Mouse (Mus musculus) midbrain, postnatal 0 days (tissue): ENCODE measurements around the gene Smtnl2. TPM values are rescaled to one million over a fixed set of nuclear protein-coding genes. Genes with fewer than 3 reads are reported as not detected.

Experiments used
- ATAC-seq: fragments of 200-750 bp; cut with Nextera tagmentation; 2 replicates; pipeline ENCODE4 v1.8.0; 2017; ENCODE audit warnings: moderate number of reproducible peaks, mild to moderate bottlenecking, moderate TSS enrichment, moderate library complexity; ENCODE audit not compliant: low FRiP score
- DNase-seq: peaks from one replicate; pipeline ENCODE4 v3.0.0-alpha.2; 2015; ENCODE audit warnings: low spot score
- H3K27ac ChIP-seq: fragments of 300-500 bp; sonication (generic); 2 replicates; pipeline ENCODE4 v1.5.1; 2014; ENCODE audit warnings: low read depth, mild to moderate bottlenecking, low read length, mixed read lengths
- H3K27me3 ChIP-seq: fragments of 300-500 bp; sonication (generic); 2 replicates; pipeline ENCODE4 v1.6.1; 2014; ENCODE audit warnings: low read length, control low read depth, mixed read lengths; ENCODE audit not compliant: insufficient read depth
- H3K36me3 ChIP-seq: fragments of 300-500 bp; sonication (generic); 2 replicates; pipeline ENCODE4 v1.6.1; 2014; ENCODE audit warnings: low read length, control low read depth, mixed read lengths; ENCODE audit not compliant: insufficient read depth
- H3K4me1 ChIP-seq: fragments of 300-500 bp; sonication (generic); 2 replicates; pipeline ENCODE4 v1.6.1; 2014; ENCODE audit warnings: mild to moderate bottlenecking, control low read depth, antibody characterized with exemption, low read length, mixed read lengths; ENCODE audit not compliant: insufficient read depth
- H3K4me2 ChIP-seq: fragments of 300-500 bp; sonication (generic); 2 replicates; pipeline ENCODE4 v1.6.1; 2014; ENCODE audit warnings: low read depth, mild to moderate bottlenecking, low read length, mixed read lengths; ENCODE audit not compliant: poor library complexity, severe bottlenecking
- H3K4me3 ChIP-seq: fragments of 300-500 bp; sonication (generic); 2 replicates; pipeline ENCODE4 v1.5.1; 2014; ENCODE audit warnings: low read depth, mild to moderate bottlenecking, low read length, moderate library complexity
- H3K9ac ChIP-seq: fragments of 300-500 bp; sonication (generic); replicated peaks from 2 replicates; pipeline ENCODE4 v1.6.1; 2014; ENCODE audit warnings: mild to moderate bottlenecking, low read length, moderate library complexity, mixed read lengths; ENCODE audit not compliant: poor library complexity, severe bottlenecking
- H3K9me3 ChIP-seq: fragments of 300-500 bp; sonication (generic); 2 replicates; pipeline ENCODE4 v1.6.1; 2016; ENCODE audit warnings: low read length, control low read depth
- CTCF ChIP-seq: IDR thresholded peaks from 2 replicates; pipeline ENCODE4 v1.5.1; 2016; ENCODE audit warnings: antibody characterized with exemption, mild to moderate bottlenecking
- WGBS: fragments of 180-500 bp; shearing (Covaris S2); extraction: QIAGEN DNeasy Blood & Tissue Kit; methylation state at CpG from one replicate; pipeline ENCODE4 v1.1.7; 2014; 5-methylcytosine and 5-hydroxymethylcytosine counted together
- polyA plus RNA-seq: library from polyadenylated mRNA; unstranded; fragments of >200 nt; fragmentation: Nextera tagmentation; extraction: Ambion mirVana; gene quantifications from 2 replicates; pipeline ENCODE4 v1.2.1, GENCODE M21; 2015
- total RNA-seq: library from RNA; depleted of rRNA; stranded (reverse); fragments of >200 nt; gene quantifications from 2 replicates; pipeline ENCODE4 v1.2.3, GENCODE M21; 2014

The Smtnl2 gene
- total and polyA plus RNA-seq, 2 experiments from 2014 or later = 13.3 to 18.6 TPM

DNA sequence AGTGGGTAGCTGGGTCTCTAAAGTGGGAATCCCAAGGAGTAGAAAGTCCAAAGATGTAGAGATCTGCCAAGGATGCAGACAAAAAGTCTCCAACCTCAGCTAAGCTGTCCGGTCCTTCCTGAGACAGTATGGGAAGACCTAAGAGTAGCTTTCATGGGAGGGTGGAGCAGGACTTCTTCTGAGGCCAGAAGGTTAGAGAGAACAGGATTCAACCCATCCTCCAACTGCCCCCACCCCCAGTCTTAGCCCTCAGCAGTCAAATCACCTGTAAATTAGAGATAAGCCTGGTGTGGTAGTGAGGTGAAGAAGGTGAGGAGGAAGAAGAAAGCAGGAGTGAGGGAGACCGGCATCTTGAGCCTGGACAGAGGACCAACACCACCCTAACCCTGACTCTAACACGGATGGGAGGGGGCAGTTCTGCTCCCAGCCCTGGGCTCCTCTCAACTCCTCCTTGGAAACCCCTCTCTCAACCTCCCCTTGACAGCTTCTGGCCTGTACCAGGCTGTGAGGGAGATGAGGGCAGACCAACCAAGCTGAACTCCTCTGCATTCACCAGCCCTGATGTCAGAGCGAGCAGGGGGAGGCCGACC, 2.2 kb upstream of the Smtnl2 start:
- no peaks in the 10 kb centered on the region for H3K36me3 ChIP-seq
- H3K9ac ChIP-seq = no peak overlapping the region
- WGBS = 66% methylated on average over 5 of the region's 5 CpGs
- H3K4me3 ChIP-seq = no peak overlapping the region
- no peak overlapping the region for H3K27ac ChIP-seq
- H3K4me2 ChIP-seq = no peak overlapping the region
- peaks cover 3% of the 10 kb centered on the region; the same call in 1 of the 2 replicates for H3K4me1 ChIP-seq
- ATAC-seq = no peak
- no peak for TF ChIP-seq CTCF
- no peaks in the 10 kb centered on the region; the same call in none of the 2 replicates for H3K27me3 ChIP-seq
- DNase-seq = no peak
- no peaks in the 10 kb centered on the region for H3K9me3 ChIP-seq

GRCm38 (mm10) chr11:72413016-72413415, 1.5 kb upstream of the Smtnl2 start:
- Histone ChIP-seq H3K9ac (no peak overlapping the region), H3K36me3 (no peaks in the 10 kb centered on the region), H3K27ac (no peak overlapping the region), H3K9me3 (no peaks in the 10 kb centered on the region), H3K4me3 (no peak overlapping the region), H3K4me2 (no peak overlapping the region), H3K4me1 (peaks cover 3% of the 10 kb centered on the region; the same call in 1 of the 2 replicates), H3K27me3 (no peaks in the 10 kb centered on the region; the same call in none of the 2 replicates)
- DNase-seq (no peak), ATAC-seq (no peak)
- no peak for TF ChIP-seq CTCF
- 82% methylated on average over 7 of the region's 7 CpGs for WGBS

- Histone ChIP-seq H3K36me3 (no peaks in the 10 kb centered on the region), H3K4me2 (peak overlapping the region; percentile 94), H3K4me1 (peaks cover 3% of the 10 kb centered on the region; the same call in 1 of the 2 replicates), H3K4me3 (peak overlapping the region; percentile 65), H3K9me3 (no peaks in the 10 kb centered on the region), H3K27ac (no peak overlapping the region), H3K27me3 (no peaks in the 10 kb centered on the region; the same call in none of the 2 replicates), H3K9ac (0 out of 2 replicates have a peak overlapping the region, but pooled peaks have one; percentile 68)
- TF ChIP-seq CTCF = no peak
- DNase-seq = no peak
- ATAC-seq = no peak
- 33% methylated on average over 9 of the region's 9 CpGs for WGBS
Observed at GRCm38 (mm10) chr11:72411945-72412344, 432 bp upstream of the Smtnl2 start.

- ATAC-seq = no peak
- Histone ChIP-seq H3K9ac (peak overlapping the region; percentile 68), H3K9me3 (no peaks in the 10 kb centered on the region), H3K27ac (peak overlapping the region; percentile 55), H3K36me3 (no peaks in the 10 kb centered on the region), H3K4me2 (peak overlapping the region; percentile 94), H3K4me3 (peak overlapping the region; percentile 65), H3K27me3 (no peaks in the 10 kb centered on the region; the same call in none of the 2 replicates), H3K4me1 (peaks cover 3% of the 10 kb centered on the region; the same call in 1 of the 2 replicates)
- TF ChIP-seq CTCF = no peak; the same call in 1 of the 2 replicates
- 1% methylated on average over 25 of the region's 25 CpGs for WGBS
- peak; percentile 14 for DNase-seq
Observed at GRCm38 (mm10) chr11:72410521-72411092, 906 bp downstream of the Smtnl2 start.

- Histone ChIP-seq H3K4me2 (peak overlapping the region; percentile 94), H3K9me3 (no peaks in the 10 kb centered on the region), H3K27me3 (no peaks in the 10 kb centered on the region; the same call in none of the 2 replicates), H3K4me3 (no peak overlapping the region), H3K4me1 (peaks cover 3% of the 10 kb centered on the region; the same call in 1 of the 2 replicates), H3K9ac (no peak overlapping the region), H3K36me3 (no peaks in the 10 kb centered on the region), H3K27ac (no peak overlapping the region)
- DNase-seq (no peak), ATAC-seq (no peak)
- 78% methylated on average over 12 of the region's 12 CpGs for WGBS
- no peak for TF ChIP-seq CTCF
Observed at GRCm38 (mm10) chr11:72409649-72410385, 1.7 kb downstream of the Smtnl2 start.
